Mouse (Mus musculus) T-helper 1 cell (primary cell): ENCODE measurements at regions not wholly inside any gene's neighbourhood (a gene's known extent, or its start where the extent isn't known, plus 50 kb on each side); places are given as distances from the start of the nearest gene placed in this dataset.

Experiments
- in situ Hi-C: fragments of 300-600 bp; cut with MboI, MseI; formaldehyde crosslinking; loops from one replicate; pipeline ENCODE4 v1.15.1; 2025; ENCODE audit warnings: high pct_unique_total_duplicates

DNA sequence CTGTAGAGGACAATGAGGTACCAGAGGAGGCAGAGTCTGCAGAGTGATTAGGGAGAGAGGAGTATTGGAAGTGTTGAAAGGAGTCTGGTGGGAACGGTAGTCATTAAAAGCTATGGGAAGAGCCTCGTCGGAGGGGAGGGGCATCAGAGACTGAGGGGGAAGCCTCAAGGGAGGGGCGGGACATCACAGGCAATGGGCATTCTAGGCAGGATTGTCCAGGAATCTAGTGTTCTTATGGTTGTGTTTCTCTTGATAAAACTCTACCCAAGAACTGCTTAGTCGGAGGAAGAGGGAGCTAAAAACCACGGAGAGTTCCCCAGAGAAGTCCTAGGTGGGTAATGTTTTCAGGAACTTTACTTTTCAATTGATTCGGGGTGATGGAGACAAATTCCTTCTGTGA is 90.2 kb downstream of the Sec23ip start:
- in situ Hi-C loops, result no loop called here

- in situ Hi-C loops, result no loop called here
Measured at GRCm38 (mm10) chr7:128836435-128836834, 91.7 kb downstream of the Sec23ip start.

GRCm38 (mm10) chr7:128842561-128842960 is 97.8 kb downstream of the Sec23ip start:
- in situ Hi-C loops, result no loop called here

DNA sequence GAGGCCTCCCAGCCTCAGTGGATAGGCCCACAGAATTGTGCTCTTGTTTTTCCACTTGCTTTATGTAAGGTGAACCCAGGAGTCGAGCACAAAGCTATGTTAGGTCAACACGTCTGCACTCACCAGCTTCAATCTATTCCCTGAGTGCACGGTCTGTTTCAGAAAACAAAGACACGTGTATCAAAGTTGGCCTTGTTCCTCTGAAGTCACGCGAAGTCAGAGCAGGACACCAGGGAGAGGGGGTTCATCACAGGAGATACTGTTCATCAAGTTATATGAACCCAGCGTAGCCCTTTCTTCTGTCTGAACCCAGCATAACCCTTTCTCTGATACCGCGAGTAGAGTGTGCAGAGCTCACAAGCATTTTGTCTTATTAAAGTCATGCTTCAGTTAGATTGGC is 98.8 kb downstream of the Sec23ip start:
- in situ Hi-C loops, result no loop called here

DNA sequence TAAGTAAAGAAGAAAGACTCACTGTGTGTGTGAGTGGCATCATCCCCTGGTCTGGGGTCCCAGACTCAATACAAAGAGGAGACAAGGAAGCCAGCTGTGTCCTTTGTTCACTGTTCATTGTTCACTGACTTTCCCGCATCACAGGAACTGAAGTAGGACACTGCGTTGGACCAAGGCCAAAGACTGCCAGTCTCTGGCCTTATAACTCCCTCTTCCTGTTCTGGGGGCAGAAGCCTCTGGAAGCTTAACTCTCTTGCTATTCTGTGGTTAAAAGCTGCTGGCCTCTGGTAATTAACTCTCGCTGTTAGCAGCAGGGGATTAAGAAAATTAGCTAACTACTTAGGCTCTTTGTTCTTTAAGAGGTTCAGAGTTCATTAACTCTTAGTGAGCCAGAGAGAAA is 104.5 kb downstream of the Sec23ip start:
- in situ Hi-C loops, result no loop called here

DNA sequence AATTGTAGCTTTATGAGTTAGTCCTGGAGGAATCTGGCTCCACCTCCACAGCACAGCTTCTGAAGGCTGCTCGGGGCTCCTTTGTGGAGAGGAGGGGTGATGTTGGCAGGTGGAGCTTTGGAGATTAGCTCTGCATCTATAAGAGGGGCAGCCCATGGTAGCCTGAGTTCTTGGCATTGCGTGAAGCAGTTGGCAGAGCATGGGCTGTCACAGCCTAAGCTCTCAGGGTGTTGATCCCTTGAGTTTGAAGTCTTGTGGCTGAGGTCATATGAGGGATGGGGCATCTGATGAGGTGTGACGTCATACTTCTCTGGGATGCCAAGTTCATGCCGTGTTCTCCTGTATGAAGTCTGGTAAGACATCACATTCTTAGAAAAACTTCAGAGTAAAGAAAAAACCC is 109.5 kb downstream of the Sec23ip start:
- in situ Hi-C loops, result no loop called here

DNA sequence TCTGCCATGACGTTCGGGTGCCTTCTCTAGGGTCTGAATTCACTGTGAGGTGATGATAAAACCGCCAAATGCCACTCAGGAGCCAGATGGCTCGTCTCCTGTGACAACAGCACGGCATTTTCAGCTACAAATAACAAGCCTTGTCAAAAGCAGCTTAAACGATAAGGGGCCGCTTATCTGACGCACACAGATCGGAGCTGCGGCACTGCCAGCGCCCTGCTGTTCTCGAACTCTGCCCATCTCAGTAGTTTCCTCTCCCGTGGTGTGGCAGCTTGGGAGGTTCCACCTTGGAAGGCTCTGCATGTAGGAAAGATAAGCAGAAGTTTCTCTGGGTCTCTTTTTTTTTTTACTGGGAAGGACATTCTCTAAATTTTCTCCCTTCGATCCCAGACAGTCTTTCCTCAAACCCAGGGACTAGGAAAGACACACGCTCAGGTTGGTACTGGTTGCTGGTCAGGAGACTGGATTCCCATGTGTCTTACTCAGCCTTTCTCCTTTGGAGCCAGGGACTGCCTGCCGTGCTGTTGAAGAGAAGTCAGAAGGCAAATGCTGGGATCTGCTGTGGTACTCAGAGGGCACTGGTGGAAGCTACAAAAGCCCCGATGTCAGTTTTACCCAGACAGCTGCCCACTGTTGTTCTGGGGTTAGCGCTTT is 110.1 kb downstream of the Sec23ip start:
- in situ Hi-C loops, result no loop called here

DNA sequence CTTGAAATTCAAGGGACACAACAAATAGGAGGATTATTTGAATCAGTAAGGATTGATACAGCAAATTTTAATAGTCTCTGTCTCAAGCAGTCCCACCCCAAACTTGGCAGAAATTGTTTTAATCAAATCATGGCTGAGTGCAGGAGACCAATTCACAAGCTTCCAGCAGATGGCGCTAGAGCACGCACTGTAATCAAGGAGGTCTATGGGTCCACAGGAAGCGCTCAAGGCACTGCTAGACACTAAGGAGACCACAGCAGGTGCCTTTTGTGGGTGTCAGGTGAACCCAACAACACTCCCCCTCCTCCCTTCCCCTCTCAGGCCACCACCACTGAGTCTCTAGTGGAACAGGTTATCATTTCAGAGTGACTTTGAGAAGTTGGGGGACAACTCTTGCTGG is 115.4 kb downstream of the Sec23ip start:
- in situ Hi-C loops, result no loop called here

- in situ Hi-C loops, result no loop called here
Measured at GRCm38 (mm10) chr7:128860709-128861108, 116.0 kb downstream of the Sec23ip start.

DNA sequence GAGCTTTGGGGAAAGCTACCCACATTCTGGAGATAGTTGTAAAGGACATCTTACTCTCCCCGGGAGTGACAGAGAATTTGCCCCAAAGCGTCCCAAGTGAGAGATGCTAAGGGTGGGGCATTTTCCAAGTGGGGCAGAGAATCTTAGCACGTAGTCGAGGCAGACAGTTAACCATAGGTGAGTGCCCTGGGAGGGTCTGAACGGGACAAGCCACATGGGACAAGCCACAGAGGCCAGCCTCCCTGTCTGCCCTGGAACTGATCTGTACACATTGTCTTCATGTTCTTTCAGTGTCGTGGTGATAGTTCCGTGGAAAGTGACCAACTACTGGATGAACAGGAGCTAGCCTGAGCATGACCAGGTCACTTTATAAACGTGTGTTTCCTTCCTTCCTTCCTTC is 116.6 kb downstream of the Sec23ip start:
- in situ Hi-C loops, result no loop called here

GRCm38 (mm10) chr7:128868799-128869198 is 124.1 kb downstream of the Sec23ip start:
- in situ Hi-C loops, result no loop called here

GRCm38 (mm10) chr7:128884015-128884414 is 139.3 kb downstream of the Sec23ip start:
- in situ Hi-C loops, result no loop called here

DNA sequence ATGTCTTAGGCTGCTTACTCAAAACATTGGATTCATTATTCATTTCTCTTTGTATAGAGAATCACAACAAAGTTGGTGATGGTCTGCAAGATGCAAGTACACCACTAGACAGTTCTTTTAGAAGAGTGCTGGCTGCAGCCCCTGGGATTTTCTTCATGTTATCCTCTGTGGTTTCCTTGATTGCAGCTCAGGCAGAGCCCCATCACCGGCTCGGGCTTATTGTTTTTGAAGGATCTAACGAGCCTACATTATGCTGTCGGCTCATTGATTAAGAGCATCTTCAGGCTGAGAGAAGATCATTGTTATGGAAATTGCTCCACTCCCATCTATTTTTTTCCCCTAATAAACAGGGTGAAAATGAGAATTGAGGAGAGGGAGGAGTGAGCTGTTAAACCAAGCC is 140.8 kb downstream of the Sec23ip start:
- in situ Hi-C loops, result no loop called here

- in situ Hi-C loops, result no loop called here
Measured at GRCm38 (mm10) chr7:128910134-128910533, 165.4 kb downstream of the Sec23ip start.

DNA sequence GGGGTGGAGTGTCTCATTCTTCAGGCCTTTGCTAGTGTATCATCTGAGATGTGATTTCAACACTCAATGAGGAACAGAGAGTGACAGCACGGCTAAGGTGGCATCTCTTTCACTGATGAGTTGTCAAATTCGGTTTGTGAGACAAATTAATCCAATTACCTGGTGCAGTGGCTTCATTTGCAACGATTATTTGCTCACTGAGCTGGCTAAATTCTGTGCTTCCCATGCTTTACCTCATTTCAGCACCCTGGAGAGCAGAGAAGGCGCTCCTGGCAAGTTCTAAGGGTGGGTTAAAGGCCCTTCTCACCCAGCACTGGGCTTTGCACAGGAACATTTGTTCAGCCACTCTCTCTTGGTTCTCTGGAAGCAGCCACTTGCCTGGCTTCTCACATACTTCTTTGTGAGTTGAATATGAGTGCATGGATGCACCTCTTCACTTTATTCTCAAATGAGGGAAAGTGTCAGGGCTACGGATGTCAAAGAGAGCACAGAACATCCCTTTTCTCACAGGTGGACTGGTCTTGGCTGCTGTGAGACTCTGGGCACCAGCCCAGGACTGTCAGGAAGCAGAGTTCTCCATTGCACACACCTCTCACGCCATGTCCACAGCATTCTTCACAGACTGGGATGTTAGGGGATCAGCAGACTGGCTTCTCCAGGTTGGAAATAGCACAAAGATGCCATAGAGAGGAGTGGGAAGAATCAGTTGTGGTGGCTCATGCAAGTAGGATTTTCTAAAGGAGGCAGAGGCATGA is 193.4 kb downstream of the Sec23ip start:
- in situ Hi-C loops, result no loop called here

DNA sequence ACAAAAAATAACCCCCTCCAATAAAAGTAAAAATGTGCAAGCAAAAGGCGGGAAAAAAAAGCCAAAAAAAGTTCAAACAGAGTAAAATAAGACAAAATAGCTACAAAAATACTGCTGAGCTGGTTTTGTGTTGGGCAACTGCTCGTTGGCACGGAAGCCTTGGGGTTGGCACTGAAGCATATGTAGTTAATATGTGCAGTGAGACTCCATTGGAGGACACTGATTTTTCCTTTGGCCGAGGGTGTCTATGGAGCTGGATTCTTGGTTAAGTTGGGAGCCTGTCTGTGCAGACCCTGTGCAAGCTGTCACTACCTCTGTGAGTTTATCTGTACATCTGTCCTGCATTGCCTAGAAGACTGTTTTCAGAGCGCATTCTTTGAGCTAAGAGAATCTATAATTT is 215.8 kb downstream of the Sec23ip start:
- in situ Hi-C loops, result no loop called here

DNA sequence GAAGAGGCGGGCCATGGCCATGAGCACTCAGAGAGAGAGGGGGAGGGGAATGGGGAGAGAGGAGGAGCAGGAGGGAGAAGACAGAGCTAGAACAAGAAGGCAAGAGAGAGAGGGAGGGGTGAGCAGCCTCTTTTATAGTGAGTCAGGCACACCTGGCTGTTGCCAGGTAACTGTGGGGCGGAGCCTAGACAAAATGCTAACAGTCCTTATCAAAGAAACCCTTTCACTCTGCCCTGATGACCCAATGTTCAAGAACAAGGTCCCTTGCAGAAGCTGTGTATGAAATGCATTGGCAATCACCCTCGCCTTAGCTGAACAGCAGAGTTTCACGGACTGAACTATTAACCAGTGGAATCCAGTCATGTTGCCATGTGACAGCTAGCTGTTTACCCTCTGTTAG is 235.2 kb downstream of the Sec23ip start:
- in situ Hi-C loops, result no loop called here

GRCm38 (mm10) chr7:128980827-128981226 is 236.1 kb downstream of the Sec23ip start:
- in situ Hi-C loops, result no loop called here

GRCm38 (mm10) chr7:128998759-128999158 is 254.0 kb downstream of the Sec23ip start:
- in situ Hi-C loops, result no loop called here

GRCm38 (mm10) chr7:129002419-129002818 is 254.4 kb upstream of the Plpp4 start:
- in situ Hi-C loops, result no loop called here

DNA sequence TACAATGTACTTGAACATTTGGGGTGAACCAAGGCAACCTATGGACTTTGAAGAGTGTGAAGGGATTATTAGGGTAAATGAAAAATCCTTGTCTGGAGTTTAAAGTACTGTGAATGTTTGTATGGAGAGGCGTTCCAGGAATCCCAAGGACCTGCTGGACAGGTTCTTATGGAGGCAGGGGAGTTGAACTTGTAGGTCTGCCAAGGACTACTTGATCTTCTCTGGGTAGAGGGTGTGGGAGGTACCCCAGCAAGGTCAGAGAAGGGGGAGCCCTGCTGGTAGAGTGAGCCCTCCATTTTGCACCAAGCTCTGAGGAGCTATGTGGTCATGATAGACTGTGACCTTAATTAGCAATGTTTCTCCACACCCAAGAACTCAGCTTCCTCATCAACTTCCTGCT is 253.7 kb upstream of the Plpp4 start:
- in situ Hi-C loops, result no loop called here

DNA sequence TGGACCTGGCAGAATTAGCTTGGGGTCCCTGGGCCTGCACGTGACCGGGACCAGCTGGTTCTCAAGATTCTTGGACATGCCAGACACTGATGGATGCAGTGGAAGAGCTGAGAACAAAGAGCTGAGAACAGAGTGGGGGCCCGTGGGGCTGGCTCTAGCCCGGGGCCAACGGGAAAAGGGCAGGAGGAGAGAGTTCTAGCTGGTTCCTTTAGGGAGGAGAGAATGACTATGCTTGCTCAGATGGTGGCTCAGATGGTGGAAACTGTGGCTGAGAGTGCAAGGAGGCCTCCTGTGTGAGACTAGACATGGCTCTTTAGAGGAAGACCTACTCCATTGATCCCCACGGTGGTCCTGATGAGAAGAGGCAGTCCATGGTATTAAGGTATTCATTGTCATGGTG is 240.5 kb upstream of the Plpp4 start:
- in situ Hi-C loops, result no loop called here

GRCm38 (mm10) chr7:129027116-129027515 is 229.7 kb upstream of the Plpp4 start:
- in situ Hi-C loops, result no loop called here

GRCm38 (mm10) chr7:129048023-129048422 is 208.8 kb upstream of the Plpp4 start:
- in situ Hi-C loops, result no loop called here
